Mouse (Mus musculus): Measurements from ENCODE around the gene Cisd2.

Cisd2 gene

DNA sequence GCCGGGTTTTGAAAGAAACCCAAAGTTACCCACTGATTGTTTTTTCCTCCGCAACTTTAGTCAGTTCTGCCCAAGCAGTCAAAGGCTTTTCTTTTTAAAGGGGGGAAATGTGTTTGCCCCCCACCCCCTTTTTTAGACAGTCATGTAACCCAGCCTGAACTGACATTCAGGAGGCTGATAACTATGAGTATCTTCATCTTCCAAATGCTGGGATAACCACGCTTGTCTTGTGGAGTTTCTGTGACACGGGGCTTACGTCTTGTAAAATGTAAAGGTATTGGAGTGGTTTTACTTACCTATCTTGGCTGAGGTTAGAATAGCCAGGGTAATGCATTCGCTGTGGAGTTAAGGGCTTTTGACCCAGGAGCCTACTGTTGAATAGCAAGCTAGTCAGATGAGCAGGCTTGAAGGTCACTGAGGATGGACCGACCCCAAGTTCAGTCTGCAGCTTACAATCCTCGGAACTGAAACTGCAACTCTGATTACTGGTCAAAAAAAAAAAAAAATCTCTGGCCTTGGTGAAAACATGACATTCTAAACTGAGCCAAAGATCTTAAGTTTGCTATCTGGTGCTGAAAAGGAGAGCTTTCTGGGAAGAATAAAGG is at the start of gene Cisd2:
Gene Cisd2 (minus strand): TSS at position 318 of the 605 bp plus-strand sequence.
- no peak for TF ChIP-seq GATA4 (IDR thresholded peaks at IDR 0.05; ENCODE audit: insufficient replicate concordance, low read length)

DNA sequence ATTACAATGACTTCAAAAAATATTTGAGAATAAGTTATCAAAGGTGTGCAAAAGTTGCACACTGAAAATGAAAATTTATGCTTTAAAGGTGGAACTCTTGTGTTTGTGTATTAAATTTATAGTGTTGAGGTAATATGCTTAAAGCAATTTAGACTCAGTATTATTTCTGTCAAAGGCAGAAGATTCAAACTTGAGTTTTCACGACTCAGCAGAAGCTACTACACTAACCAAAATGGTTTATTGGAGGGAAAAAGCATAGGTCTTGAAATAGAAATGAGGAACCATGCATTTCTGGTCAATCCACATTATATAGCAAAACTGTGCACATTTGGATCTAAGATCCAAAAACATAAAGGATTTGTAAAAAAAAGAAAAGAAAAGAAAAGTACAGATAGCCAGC is 47.1 kb upstream of the Cisd2 start:
- no peak for TF ChIP-seq GATA4 (IDR thresholded peaks at IDR 0.05; ENCODE audit: insufficient replicate concordance, low read length)

DNA sequence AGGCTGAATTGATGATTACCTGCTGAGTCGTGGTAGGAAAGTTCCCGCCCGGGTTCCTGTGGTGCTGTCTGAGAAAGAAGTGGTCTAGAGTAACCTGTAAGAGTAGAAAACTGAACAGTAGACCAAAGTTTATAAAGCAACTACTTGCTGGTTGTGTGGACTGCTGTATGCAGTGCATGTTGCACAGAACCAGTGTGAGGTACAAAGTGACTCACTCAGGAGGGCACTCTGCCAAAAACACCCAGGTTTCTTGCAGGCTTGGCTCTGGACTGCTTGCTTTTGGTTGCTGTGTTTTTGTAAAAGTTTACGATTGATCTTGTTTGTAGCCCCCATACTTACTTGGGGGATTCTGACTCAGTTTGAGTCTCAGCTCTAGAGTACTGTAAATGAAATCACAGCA is 46.2 kb upstream of the Cisd2 start:
- no peak for TF ChIP-seq GATA4 (IDR thresholded peaks at IDR 0.05; ENCODE audit: insufficient replicate concordance, low read length)

DNA sequence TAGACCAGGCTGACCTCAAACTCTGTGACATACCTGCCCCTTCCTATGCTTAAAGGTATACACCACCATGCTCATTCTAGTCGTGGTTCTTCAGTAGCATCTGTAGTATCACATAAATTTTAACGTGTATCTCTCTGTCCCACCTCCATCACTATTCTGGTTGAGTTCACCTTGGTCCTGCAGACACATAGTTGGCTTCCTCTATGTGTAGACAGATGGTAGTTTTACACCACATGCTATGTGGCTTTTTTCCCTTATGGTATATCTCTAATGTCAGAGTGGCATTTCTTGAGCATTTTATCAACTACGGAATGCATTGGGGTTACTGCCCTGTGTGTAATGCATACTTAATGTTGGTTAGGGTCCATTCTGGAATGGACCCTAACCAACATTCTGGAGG is 45.4 kb upstream of the Cisd2 start:
- no peak for TF ChIP-seq GATA4 (IDR thresholded peaks at IDR 0.05; ENCODE audit: insufficient replicate concordance, low read length)

DNA sequence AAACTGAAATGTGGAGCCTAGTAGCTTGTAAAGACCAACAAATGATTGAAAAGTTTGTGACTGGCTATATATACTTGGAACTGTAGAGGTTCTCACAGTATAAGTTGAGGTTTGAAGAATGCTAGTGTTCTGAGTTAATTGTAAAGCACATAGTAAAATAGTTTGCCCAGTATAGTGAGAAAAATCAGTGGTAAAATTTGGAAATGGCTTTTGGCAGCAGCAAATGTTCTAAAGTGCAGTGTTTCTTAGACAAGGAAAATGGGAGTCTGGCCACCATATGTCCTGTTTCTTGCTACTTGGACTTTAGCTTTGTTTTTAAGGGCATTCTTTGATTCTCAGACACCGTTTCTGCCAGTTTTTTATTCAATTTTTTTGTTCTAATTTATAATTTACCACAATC is 44.7 kb upstream of the Cisd2 start:
- no peak for TF ChIP-seq GATA4 (IDR thresholded peaks at IDR 0.05; ENCODE audit: insufficient replicate concordance, low read length)

DNA sequence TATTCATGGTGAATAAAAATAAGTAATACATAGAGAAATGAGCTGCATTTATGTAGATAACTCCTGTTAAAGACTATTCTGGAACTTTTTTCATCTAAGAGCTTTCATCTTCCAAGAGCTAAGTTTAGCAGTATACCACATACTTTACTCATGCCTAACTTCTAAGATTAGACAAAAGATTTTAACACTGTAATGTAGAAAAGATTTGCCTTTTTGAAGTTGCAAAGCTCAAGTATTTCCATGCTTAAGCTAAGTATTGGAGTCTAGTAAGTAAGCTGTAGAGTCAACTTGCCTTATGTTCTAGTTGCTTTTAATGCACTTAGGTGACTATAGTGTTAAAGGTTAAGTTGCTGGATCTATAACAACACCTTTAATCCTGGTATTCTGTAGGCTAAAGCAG is 35.3 kb upstream of the Cisd2 start:
- no peak for TF ChIP-seq GATA4 (IDR thresholded peaks at IDR 0.05; ENCODE audit: insufficient replicate concordance, low read length)

DNA sequence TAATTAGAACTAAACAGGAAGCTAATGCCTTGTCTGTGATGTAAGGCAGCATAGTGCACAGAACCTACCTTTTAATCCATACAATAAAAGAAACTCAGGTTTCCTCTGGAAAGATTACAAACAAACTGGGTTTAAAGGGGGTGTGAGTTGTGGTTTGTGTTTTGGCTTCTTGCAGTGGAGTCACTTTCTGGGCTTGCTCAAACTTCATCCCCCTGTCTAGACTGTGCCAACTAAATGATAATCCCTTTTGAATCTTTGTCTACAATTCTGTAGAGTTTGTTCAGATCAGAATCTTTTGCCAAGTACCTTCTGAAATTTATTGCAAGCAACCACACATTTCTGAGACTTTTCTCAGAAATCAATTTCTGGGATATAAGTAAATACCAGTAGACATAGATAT is 21.2 kb upstream of the Cisd2 start:
- TF ChIP-seq GATA4 (IDR thresholded peaks at IDR 0.05; ENCODE audit: insufficient replicate concordance, low read length) = no peak

DNA sequence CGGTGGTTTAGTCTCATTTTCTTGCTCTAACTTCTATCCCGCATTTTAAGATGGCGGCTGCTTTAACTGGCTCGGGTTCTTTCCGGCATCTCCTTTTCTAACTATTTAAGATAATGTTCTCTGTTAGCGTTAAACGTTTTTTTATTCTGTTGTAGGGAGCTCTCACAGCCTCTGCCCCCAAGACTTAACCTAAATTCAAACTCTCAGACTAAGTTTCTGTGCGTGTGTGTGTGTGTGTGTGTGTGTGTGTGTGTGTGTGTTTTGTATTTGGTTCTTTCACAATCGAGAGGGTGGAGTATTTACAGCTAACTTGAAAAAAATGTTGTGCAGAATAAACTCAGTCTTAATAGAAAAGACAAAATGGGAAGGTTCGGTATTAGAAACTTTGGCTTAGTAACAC is 16.9 kb upstream of the Cisd2 start:
- TF ChIP-seq GATA4 (IDR thresholded peaks at IDR 0.05; ENCODE audit: insufficient replicate concordance, low read length) = no peak

DNA sequence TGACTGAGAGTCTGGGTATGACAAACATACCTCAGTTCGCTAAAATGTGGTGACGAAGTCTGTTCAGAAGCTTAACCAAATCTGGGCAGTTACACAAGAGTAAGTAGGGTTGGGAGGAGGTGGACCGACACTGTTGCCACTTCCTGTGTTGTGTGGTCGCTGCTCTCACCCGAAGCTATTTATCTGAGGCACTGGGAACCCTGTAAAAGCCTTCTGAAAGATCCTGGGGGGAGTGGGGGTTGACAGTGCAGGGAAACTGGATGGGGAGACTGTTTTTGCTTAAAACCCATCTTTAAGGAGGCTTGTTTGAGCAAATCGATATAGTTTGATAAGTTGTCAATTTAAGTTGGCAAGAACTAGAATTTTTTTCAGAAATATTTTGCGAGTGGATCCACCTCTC is 16.5 kb upstream of the Cisd2 start:
- TF ChIP-seq GATA4 (IDR thresholded peaks at IDR 0.05; ENCODE audit: insufficient replicate concordance, low read length) = no peak

DNA sequence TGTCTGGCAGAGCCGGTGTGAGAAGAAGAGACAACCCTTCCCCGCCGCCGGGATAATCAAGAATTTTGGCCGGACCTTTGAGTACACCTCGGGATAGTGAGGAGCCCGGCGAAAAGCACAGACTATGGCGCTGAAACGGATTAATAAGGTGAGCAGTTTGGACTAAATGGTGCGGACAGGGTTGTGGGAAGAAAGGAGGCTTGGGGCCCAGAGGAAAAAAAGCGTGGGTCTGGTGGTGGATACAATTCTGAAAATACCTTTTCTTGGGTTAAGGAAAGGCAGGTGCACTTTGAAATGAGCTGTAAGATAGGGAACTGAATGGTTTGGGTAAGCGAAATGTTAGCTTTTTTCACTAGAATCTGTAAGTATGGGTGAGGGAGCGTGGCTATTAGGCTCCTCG is 15.9 kb upstream of the Cisd2 start:
- no peak for TF ChIP-seq GATA4 (IDR thresholded peaks at IDR 0.05; ENCODE audit: insufficient replicate concordance, low read length)

DNA sequence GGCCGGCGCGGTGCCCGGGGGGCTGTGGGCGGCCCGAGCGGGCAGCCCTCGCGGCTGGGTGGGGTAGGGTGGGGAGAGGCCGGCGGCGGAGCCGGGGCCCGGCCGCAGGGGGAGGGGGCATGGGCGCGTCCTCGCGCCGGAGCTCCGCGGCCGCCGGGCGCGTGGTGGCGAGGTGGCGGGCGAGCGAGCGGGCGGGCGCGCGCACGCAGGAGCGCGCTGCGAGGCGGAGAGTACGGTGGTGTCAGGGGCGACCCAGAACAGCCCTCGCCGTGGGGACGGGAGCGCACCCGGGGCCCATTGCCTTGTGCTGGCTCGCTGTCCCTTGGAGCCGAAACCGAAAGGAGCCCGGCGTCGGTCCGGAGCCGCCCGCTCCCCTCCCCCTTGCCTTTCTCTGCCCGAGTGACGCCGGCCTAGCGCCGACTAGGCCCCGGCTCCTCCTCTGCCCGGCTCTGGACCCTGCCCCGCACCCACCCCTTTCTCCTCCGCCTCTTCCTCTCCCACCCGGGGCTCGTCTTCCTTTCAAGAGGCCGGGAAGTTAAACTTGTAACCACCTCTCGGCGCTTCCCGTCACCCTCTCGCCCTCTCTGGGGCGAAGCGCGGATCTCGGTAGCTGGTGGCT is 15.3 kb upstream of the Cisd2 start:
- TF ChIP-seq GATA4 (IDR thresholded peaks at IDR 0.05; ENCODE audit: insufficient replicate concordance, low read length) = peak; percentile 31; the same call in 1 of the 2 replicates

DNA sequence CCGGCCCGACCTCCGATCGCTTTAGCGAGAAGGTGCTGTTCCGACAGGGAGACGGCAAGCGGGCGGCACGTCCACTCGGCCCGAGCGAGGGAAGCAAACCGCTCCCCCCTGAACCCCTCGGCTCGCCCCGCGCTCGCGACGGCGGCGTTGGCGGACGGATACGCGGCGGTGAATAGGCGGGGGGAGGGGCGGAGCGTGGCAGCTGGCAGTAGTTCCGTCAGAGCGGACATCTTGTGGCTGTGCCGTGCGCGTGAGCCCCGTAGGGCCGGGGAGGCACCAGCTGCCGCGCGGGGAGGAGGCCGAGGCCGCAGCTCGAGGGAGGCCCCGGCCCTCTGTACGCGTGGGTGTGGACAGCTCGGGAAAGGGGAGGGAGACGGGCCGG is 14.8 kb upstream of the Cisd2 start:
- no peak for TF ChIP-seq GATA4 (IDR thresholded peaks at IDR 0.05; ENCODE audit: insufficient replicate concordance, low read length)

DNA sequence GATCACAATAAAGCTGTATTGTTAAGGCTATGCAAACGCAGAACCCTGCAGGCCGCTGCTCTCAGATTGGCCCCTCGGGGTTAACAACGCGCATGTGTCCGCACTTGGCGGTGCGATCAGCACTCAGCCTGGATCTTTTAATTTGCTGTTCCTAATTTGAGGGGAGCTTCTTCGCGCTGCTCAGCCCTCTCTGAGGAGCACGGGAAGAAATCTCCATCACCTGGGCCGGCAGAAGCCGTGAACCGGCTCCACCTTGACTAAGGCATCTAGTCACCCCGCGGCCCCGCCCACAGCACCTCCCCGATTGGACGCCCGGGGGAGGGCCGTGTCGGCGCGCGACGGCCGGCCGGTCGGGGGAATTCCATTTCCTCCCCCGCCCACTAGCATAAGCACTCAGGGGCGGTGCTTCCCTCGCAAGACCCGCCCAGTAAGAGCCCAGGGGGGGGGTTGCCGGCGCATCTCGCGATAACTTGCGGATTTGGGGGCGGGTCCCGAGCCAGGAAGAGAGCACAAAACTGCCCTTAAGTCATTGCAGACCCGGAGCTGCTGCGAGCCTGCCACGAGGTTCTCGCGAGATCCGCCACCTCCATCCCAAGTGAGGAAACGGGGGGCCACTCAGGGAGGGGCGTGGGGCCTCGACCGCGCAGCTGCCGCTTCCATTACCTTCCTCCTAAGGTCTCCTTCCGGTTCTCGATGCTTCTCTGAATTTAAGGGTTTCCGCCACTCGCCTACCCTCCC is 14.2 kb upstream of the Cisd2 start, which contains the start of gene Ube2d3:
Gene Ube2d3 (plus strand): TSS at position 392 of the 738 bp plus-strand sequence.
- no peak for TF ChIP-seq GATA4 (IDR thresholded peaks at IDR 0.05; ENCODE audit: insufficient replicate concordance, low read length)

DNA sequence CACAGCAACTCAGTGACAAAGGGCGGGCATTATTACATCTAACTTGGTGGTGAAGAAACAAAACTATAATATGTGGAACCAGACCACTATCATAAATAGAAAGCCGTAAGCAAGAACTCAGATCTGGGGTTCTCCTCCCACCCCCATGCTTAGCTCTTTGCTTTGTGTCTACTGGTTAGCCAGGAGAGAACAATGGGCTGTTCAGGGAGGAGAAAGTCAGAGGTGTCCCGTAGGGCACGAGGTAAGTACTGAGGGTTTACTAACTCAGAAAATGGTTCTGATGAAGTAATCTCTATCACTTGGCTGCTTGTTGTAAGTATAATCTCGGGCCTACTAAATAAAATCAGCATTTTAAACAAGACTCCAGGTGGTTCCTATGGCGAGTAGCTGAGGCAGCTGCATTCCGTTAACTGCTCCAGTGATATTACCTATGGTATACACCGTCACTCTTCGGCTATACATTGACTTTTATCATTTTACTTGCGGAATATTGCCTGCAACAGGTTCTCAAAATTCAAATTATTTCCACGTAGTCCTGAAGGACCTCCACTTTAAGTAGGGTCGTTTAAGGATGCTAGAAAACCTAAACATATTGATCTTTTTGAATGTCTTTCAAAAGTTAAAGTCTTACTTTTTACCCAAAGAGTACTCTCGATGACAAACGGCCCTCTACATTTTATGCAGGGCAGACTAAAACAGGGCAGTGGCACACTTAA is 13.3 kb upstream of the Cisd2 start:
- no peak for TF ChIP-seq GATA4 (IDR thresholded peaks at IDR 0.05; ENCODE audit: insufficient replicate concordance, low read length)

DNA sequence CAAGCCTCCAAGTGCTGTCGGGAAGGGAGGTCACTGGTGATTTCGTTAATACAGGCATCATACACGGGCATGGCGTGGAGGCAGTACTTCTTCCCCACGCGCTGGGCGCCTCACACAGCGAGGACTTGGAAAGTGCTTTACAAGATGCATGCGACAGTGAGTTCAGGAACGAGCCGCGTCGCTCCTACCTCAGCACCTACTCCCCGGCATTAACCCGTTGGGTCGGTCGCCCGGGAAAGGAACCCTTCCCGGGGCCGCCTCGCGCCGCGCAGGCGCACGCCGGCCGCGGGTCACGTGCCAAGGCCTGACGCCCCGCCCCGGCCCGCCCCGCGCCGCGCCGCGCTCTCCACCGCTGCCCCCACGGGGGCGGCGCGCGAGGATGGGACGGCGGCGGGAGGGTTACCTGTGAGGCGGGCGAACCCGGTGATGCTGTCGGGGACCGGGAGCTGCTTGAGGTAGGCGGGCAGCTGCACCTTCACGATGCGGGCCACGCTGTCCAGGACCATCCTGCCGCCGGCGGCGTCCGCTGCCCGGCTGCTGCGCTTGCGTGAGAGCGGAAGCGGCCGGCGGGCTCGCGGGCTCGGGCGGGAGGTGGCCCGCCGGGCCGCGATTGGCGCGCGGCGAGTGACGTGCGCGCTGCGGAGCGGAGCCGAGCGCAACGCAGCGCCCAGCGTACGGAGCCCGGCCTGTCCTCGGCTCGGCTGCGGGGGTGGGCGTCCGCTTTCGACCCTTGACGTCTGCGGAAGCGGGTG is 693 bp downstream of the Cisd2 start:
- TF ChIP-seq GATA4 (IDR thresholded peaks at IDR 0.05; ENCODE audit: insufficient replicate concordance, low read length) = no peak; the same call in 1 of the 2 replicates
